Mouse (Mus musculus): ENCODE measurements at regions not wholly inside any gene's neighbourhood (a gene's known extent, or its start where the extent isn't known, plus 50 kb on each side); places are given as distances from the start of the nearest gene placed in this dataset.
"Not testable (repeated sequence)": the region's sequence is repeated elsewhere in the genome, so short reads cannot be mapped to it uniquely, and the experiment has no call there.

DNA sequence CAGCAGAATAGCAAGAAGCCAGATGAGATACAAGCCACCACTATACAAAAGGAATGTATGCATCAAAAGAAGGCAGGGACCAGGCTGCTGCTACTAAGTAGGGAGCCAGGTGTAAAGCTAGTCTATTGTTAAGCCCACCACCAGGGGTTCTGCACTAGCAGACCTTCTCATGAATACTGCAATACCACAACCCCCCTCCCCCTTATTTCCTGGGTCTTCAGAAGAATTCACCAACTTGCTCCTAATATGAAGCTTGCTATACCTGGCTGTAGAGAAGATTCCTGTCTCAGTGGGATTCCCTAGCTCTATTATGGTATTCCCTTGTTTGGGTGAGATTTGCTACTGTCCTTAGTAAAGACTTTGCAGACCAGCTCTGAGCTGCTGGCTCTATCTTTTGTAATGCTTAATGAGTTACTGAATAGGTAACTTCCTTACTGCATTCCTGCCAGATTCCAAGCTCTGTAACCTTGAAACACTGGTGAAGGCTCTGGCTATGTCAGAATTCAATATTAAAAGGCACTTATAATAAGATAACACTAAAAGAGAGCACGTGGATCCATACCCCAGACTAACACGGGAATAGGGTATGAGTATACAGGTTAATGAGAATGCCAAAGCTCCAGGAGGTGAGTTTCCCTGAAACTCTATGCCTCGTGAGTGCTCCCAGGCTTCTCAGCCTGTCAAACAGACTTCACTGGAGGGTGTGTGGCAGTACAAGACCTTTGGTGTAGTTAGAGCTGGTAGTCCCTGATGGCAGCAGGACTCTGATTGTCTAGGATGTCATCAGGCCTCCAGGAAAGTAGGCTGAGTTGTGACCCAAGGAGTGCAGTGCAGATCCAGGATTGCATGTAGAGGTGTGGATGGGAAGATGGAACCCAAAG lies 455.5 kb downstream of the Plxdc2 start:
- DNase-seq: not testable (repeated sequence)

DNA sequence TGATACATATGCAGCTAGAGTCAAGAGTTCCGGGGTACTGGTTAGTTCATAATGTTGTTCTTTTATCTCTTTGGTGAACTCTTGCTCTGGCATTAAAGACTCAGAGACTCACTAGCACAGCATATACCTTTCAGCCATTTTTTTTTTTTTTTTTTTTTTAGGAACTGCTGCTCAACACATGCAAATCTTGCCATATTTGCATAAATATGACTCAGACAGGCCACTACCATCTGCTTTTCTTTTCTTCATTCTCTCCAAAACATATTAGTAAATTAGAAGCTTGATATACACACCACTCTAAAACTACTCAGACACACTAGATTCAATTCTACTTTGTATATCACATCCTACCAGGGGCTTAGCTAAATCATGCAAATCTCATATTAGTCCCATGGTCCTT lies 464.3 kb downstream of the Plxdc2 start:
- no peak for DNase-seq

DNA sequence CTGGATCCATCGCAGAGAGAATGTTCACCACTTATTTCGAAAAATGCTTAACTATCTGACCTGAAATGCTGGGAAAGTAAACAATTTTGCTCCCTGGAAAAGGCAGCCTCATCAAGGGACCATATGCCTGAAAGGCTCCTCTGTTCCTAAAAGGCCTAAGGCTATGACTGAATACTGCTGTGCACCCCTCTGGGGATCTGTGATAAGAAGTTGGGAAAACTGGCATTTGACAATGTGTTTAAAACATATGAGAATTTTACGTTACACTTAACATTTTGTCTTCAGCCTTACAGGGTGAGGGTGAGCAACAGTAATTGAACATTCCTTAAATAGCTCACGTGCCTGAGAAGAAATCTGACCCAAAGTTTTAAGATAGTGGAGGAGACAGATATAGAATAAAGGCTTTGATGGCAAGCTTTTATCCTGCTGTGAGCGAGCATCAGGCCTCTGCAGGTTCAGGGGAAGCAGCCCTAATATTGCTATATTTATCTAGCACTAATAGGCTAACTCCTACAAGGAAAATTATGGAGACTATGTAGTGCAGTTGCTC lies 468.7 kb downstream of the Plxdc2 start:
- DNase-seq: peak; percentile 16

DNA sequence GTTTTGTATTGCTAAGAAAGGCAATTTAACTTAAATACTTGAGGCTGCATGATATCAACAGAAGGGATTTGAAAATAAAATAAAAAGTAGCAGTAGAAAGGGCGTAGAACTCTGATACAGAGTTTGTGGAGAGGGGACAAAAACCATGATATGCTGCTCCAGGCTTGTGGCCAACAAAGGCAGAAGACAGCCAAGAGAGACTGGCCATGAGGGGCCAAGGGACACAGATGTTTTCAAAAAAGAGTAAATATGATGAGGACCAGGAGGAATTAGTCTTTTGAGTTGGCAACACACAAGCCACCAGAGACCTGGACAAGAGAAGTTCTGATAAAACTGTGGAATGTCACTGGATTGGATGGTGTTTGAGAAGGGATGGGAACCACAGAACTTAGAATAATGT lies 471.2 kb downstream of the Plxdc2 start:
- no peak for DNase-seq

DNA sequence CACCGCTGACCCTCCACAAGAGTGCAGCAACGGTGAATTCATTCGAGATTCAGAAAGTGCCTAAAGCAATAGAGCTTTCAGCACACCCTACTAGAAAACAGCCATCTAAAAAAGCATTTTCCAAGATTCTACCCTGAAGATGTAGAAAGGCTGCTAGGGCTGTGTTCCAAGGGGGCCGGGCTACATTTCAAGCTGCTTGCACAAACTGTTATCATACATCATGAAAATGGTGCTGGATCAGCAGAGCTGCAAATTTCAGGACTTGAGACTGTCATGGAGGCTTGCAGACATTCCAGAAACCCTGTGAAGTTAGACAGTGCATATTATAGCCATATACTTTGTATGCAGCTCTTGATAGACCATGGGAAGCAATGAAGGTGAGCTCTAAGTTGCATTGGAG lies 479.9 kb downstream of the Plxdc2 start:
- no peak for DNase-seq

DNA sequence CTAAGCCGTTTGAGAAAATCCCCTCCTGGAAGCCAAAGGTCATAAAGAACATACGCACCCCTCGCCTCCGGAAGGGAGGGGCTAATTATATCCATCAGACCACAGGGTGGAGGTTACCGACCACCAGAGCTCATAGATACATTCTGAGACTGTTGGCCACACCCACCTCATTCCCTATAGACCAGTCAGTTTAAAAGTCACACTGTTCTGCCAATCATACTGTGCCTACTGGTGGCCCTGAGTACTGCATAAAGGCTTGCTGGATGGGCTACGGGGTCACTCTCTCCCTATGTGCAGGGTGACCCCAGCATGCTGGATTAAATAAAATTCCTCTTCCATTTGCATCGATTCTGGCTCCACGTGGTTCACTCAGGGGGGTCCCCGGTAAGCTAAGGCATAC lies 482.6 kb downstream of the Plxdc2 start:
- DNase-seq: no peak

DNA sequence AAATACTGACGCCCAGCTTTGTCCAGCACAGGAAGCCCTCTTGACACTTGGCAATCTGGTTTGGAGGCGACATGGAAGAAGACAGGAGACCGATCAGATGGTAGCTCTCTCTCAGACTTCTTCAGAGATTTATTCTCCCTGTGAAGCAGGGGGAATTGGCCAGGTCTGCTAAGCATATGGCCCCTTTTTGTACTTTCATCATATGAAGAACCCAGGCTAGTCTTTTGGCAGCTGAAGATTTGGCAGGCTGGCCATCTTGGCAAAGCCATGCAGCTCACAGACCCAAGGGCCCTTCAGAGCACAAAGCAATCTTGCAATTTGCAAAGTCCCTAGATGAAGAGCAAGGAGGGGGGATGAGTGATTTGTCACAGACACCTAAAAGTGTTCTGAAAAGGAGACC lies 493.8 kb downstream of the Plxdc2 start:
- no peak for DNase-seq

DNA sequence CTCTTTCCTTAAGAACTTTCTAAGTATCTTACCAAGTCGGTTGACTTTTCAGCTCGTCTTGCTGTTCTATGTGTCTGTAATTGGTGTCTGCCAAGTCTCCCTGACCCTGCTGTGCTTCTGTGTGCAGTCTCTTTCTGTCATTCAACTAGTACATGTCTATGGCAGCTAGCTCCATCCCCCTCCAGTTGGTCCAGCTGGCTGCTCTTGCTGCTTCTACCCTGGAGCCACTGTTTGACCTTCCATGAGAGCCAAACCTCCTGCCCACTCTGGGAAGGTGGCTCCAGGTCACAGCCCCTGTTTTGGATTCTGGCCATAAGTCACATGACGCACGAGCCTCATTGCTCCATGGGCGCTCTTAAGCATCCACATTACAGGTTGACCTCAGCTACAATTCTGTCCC lies 504.0 kb downstream of the Plxdc2 start:
- DNase-seq: no peak

DNA sequence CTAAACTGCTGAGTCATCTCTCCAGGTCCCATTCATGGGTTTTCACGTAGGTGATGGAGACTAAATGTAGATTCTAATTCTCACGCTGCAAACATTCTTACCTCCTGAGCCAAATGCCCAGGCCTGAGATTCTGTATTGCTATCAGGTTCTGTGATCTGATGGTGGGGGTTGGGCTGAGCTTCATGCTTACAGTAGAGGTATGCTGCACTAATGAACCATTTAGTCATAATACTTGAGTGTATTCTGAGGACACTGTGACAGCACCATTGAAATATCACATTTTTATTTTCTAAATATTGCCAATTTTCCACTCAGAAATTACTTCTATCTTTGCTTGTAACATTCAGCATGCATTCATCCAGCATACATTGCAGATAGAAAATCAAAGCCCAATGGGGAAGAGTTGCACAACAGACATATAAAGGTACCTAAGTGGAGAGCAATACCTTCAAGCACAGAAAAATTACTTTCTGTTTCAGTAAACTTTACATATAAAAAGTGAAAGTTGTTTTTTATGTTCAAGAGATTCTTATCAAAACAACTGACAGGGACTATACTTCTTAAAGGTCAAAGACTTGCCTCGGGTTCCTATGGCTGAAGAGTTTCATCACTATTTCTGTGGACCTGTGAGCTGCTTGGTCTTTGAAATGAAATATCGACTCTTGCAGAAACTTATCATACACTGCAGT lies 510.2 kb downstream of the Plxdc2 start:
- DNase-seq: no peak

DNA sequence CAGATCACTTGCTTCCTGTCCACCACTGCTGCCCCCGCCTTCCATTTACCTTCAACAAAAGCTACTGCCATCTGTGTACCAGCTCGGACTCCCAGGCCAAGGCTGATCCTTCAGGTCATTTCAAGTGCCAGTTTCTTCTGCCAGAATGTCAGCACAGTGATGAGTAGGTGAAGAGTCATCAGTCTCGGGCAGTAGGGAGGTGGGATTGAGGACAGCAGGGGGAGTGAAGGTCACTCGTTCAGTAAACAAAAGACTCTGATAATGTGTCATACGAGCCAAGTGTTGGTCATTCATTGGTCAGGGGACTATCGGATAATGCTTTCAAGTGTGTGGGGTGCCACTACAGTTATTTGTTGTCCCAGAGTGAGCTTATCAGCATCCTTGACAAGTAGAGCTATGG lies 536.3 kb downstream of the Plxdc2 start:
- DNase-seq: not testable (repeated sequence)

DNA sequence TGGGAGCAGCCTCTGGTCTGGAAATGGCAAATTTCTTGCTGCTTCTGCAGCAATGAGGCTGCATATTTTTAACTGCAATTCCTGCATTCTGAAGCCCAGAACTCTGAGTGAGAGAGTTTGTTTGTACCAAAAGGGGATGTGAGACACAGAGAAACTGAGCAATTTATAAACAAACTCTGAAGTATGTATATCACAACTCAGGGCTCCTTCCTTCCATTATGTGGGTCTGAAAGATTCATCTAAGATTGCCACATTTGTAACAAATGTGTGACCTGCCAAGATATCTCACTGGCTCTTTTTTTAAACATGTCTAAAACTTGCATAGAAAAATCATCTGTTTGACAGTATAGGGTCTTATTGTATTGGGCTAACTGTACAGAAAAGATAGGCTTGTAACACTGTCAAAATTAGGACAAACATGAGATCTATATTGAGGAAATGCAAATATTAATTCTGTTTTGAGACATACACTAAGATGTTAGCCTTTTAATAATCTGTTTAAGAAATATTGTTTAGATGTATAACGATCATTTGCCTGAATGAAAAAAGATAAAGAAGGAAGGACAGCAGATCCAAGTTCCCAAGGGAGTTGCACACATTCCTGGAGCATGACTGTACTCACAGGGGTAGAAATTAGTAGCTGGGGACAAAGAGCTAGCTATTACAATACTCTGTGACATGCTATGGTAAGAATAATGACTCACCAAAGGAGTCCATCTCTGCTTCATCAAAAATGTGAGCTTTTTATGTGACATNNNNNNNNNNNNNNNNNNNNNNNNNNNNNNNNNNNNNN lies 553.3 kb downstream of the Plxdc2 start:
- DNase-seq: no peak

DNA sequence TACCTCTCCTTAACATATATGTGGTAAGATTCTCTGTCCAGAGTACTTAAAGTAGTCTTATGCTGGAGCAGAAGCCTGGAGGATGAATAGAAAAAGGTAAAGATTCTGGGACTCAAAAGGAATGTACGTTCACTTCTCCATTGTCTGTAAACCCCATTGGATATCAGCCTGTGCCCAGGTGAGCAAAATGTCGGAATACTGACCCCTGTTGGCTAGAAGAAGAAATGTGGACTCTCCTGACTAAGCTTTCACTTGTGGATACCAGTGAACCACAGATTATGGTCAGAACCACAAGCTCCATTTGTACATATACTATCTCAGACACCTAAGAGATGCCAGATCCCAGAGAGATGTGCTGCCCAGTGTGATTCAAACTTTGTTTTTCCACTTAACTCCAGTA lies 558.5 kb downstream of the Plxdc2 start:
- DNase-seq: peak; percentile 19

DNA sequence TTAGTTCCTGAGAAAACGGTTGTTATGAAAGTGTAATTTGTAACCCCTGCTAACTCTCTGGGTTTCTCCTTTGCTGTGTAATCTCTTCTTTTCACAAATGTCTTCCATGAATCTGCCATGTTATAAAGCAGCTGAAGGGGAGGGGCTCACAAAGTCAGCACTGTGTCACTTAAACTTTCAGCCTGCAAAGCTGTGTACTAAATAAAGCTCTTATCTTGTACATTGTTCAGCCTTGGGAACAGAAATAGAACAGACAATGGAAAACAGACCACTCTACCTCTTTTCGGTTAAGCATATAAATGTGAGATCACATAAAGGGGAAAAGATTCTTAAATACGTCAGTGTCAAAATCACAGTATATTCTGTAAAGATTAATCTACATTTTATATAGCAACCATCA lies 573.9 kb downstream of the Plxdc2 start:
- no peak for DNase-seq

DNA sequence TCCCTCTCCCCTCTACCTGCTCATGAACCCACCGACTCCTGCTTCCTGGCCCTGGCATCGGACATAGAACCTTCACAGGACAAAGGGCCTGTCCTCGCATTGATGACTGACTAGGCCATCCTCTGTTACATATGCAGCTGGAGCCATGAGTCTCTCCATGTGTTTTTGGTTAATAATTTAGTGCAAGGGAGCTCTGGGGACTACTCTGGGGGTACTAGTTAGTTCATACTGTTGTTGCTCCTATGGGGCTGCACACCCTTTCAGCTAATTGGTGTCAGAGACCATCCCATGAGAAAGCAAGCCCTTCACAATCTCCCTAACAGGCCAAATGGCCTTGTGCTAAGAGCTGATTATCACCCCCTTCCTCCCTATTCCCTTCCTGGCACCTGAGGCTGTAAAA lies 603.3 kb downstream of the Plxdc2 start:
- no peak for DNase-seq

DNA sequence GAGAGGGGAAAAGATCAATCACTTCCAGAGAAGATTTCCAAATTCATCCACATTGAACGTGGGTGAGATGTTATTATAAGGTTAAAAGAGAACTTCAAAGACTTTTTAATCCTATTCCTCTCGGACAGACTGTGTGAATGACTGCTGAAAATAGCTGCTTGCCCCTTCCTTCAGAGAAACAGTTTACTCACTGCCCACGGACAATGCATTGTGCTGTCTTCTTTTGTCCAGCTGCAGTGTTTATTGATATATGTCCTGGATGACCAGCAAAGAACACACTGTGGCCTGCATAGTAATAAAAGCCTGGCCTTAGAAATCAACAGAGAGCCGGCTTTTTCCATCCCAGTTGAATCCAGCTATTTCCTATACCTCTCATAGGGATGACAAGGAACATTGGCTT lies 621.3 kb downstream of the Plxdc2 start:
- DNase-seq: peak; percentile 18

DNA sequence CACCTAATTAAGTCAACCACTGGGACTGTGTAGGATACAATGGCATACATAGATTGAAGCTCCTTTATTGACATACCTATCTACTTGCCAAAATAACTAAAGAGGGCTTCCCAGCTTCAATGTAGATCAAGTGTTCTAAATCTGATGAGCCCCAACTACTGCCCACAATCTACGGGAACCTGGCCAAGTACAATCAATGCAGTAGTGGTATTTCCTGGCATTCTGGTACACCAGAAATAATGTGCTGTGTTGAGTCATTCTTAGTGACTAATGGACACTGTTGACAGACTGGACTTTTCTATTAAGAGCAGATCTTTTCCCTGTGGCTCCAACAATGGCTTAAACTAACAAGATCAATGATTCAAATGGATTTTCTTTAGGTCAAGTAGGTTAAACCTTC lies 626.7 kb downstream of the Plxdc2 start:
- no peak for DNase-seq

DNA sequence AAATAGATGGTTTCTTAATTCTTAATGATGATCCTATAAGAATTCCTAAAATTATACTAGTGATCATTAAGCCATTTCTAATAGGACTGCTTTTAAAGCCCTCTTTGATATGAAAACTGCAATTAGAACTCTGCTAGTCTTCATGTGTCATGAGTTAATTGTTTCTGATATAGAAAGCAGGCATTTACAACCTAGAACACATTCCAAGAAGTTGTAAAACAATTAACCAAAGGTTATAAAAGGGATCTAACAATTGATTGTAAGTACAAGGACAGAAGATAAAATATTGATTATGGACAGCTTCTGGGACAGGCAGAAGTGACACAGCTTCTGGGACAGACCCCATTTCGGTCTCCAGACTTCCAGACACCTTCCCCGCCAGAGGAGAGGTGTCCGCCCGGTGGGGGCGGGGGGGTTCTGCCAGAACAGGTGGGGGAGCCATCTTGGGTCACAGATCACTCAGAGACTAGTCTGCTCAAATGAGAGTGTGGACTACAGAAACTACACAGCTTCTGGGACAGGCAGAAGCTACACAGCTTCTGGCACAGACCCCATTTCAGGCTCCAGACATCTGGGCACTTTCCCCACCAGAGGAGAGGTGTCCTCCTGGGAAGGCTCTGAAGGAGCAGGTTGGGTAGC lies 627.6 kb downstream of the Plxdc2 start:
- no peak for DNase-seq

All from embryo, embryonic 11 days (tissue).